Mouse (Mus musculus): ENCODE measurements around the gene Rpl35. TPM values are rescaled to one million over a fixed set of nuclear protein-coding genes. Genes with fewer than 3 reads are reported as not detected.

Rpl35 gene
- total RNA-seq, 4 experiments from 2014 or later = 217 to 315 (median 252) TPM

Other genes with a start within 250 kb of the Rpl35 start
- 1 to 10 TPM; 5.7 to 9.2 (median 7.7) TPM for gene Nr6a1, start 77.9 kb downstream of the Rpl35 start, total RNA-seq (2022)
- 1 to 10 TPM; 1.7 to 1.9 (median 1.8) TPM for gene Olfml2a, start 73.6 kb downstream of the Rpl35 start, total RNA-seq (2022)
- gene Wdr38, start 8.1 kb downstream of the Rpl35 start, total RNA-seq (2022) = under 1 TPM; 0.45 to 0.83 (median 0.71) TPM
- gene Arpc5l, start 276 bp downstream of the Rpl35 start, total RNA-seq (2022) = 10 to 100 TPM; 83.2 to 99.9 (median 93.0) TPM
- gene Golga1, start 59.9 kb upstream of the Rpl35 start, total RNA-seq (2022) = 10 to 100 TPM; 27.3 to 44.0 (median 35.9) TPM
- 10 to 100 TPM; 50.6 to 68.0 (median 56.8) TPM for gene Scai, start 185.1 kb upstream of the Rpl35 start, total RNA-seq (2022)
- gene Ppp6c, start 220.8 kb upstream of the Rpl35 start, total RNA-seq (2022) = 10 to 100 TPM; 58.4 to 74.2 (median 63.1) TPM

Measured in layer of hippocampus, adult 8-10 months (tissue).